In genomic region chr16:35588731-35589151, GRCm38 (mm10) we compare ENCODE assay signal across 10 mouse cellular contexts. TPM values are rescaled to one million over a fixed set of nuclear protein-coding genes. Genes with fewer than 3 reads are reported as not detected.
A peak's percentile ranks its signal among the peaks of the same experiment; 100 is the strongest.
DNase-seq lines count a peak whose midpoint lies in the region; ATAC-seq and TF ChIP-seq lines count a peak whose summit lies in the region.
"Had no signal": no experiment of that assay in that cellular context is flagged by ENCODE, and none has a peak within 500 bp of the region (broad histone marks: within the 10 kb centered on the region; RNA-seq: fewer than 3 reads in every experiment).

No protein-coding gene starts in this region.

- no peak overlapping the region for H3K4me2 ChIP-seq in CH12.LX (ENCODE audit: insufficient read depth, low read depth, poor library complexity, severe bottlenecking)
- peak overlapping the region; percentile 40 for H3K4me2 ChIP-seq in midbrain, embryonic 11.5 days

- intact Hi-C loops in left cerebral cortex, postnatal 36 days (cut with DNase I): no loop called here

- no peak for DNase-seq in CH12.LX (ENCODE audit: extremely low read depth)
- peak; percentile 33 for DNase-seq in brain, adult 2 months (ENCODE audit: low read depth, low spot score)
- peak; percentile 63 for DNase-seq in hindbrain, embryonic 10.5 days (ENCODE audit: low spot score)
- DNase-seq in midbrain, embryonic 11.5 days (ENCODE audit: low spot score, missing footprints): peak; percentile 91
- no peak for DNase-seq in right cerebral cortex, postnatal 14 days
- DNase-seq in c-Kit-positive CD71-positive TER-119-positive erythroid progenitor cells, embryonic 14.5 days (ENCODE audit: low spot score): no peak
- no peak for DNase-seq in left cerebral cortex, postnatal 36 days (ENCODE audit: low spot score in 2 of 2)
- no peak for DNase-seq in lung, postnatal 10 days
- DNase-seq: kidney, postnatal 14 days; thymus, adult 18-20 months had no signal

- H3K36me3 ChIP-seq in CH12.LX (replicated peaks in 1 of 2; ENCODE audit: control insufficient read depth in 1 of 2, insufficient read depth in 1 of 2, low read length in 1 of 2): no peaks in the 10 kb centered on the region
- H3K36me3 ChIP-seq in hindbrain, embryonic 10.5 days: peaks cover 22% of the 10 kb centered on the region
- no peaks in the 10 kb centered on the region for H3K36me3 ChIP-seq in midbrain, embryonic 11.5 days (ENCODE audit: control insufficient read depth, insufficient read depth, low read length)

- ATAC-seq in midbrain, embryonic 11.5 days (ENCODE audit: low FRiP score): peak; percentile 34

- no peak overlapping the region for H3K4me3 ChIP-seq in CH12.LX (replicated peaks in 1 of 3; ENCODE audit: low read depth in 2 of 3, low read length in 2 of 3, poor library complexity in 1 of 3)
- peak overlapping the region; percentile 44 for H3K4me3 ChIP-seq in hindbrain, embryonic 10.5 days
- no peak overlapping the region for H3K4me3 ChIP-seq in midbrain, embryonic 11.5 days (ENCODE audit: low read depth, low read length)

- H3K9me3 ChIP-seq in CH12.LX (replicated peaks; ENCODE audit: low read length): peaks cover 12% of the 10 kb centered on the region
- peaks cover 7% of the 10 kb centered on the region; the same call in 1 of the 2 replicates for H3K9me3 ChIP-seq in hindbrain, embryonic 10.5 days
- H3K9me3 ChIP-seq in midbrain, embryonic 11.5 days (ENCODE audit: control insufficient read depth, low read length): no peaks in the 10 kb centered on the region

- WGBS in hindbrain, embryonic 10.5 days: 3% methylated on average over 18 of the region's 18 CpGs
- 2% methylated on average over 18 of the region's 18 CpGs for WGBS in midbrain, embryonic 11.5 days

- dilution Hi-C loops in CH12.LX (cut with MboI; ENCODE audit: extremely low pct_ligation_motif_present, extremely low pct_unique_long_range_greater_than_20kb, low sequenced_read_pairs): no loop called here

- H3K79me2 ChIP-seq in CH12.LX (replicated peaks; ENCODE audit: control insufficient read depth, extremely low read depth, insufficient read depth, poor library complexity, severe bottlenecking): no peaks in the 10 kb centered on the region

- no peak for TF ChIP-seq EP300 in CH12.LX (IDR thresholded peaks at IDR 0.05; ENCODE audit: low read length)

- peaks cover 89% of the 10 kb centered on the region for H3K27me3 ChIP-seq in CH12.LX (replicated peaks)
- peaks cover 6% of the 10 kb centered on the region; the same call in 1 of the 2 replicates for H3K27me3 ChIP-seq in hindbrain, embryonic 10.5 days (ENCODE audit: insufficient read depth, poor library complexity, severe bottlenecking)
- H3K27me3 ChIP-seq in midbrain, embryonic 11.5 days (ENCODE audit: control insufficient read depth, insufficient read depth, low read length): no peaks in the 10 kb centered on the region

- TF ChIP-seq POLR2A in CH12.LX (IDR thresholded peaks at IDR 0.05; ENCODE audit: low read depth, low read length): no peak

- in situ Hi-C loops in CH12.LX (cut with MboI; ENCODE audit: low pct_ligation_motif_present, low pct_unique_long_range_greater_than_20kb, low sequenced_read_pairs): no loop called here

- no peak for TF ChIP-seq RAD21 in CH12.LX (IDR thresholded peaks at IDR 0.05; ENCODE audit: low read depth, low read length)

- H3K9ac ChIP-seq in CH12.LX (ENCODE audit: insufficient read depth, low read depth): no peak overlapping the region
- peak overlapping the region; percentile 60; the same call in 1 of the 2 replicates for H3K9ac ChIP-seq in midbrain, embryonic 11.5 days (ENCODE audit: low read length)

- no peaks in the 10 kb centered on the region for H3K4me1 ChIP-seq in CH12.LX (ENCODE audit: control insufficient read depth in 1 of 2, insufficient read depth in 2 of 2)
- H3K4me1 ChIP-seq in hindbrain, embryonic 10.5 days (replicated peaks): peaks cover 87% of the 10 kb centered on the region
- H3K4me1 ChIP-seq in midbrain, embryonic 11.5 days (ENCODE audit: control insufficient read depth, insufficient read depth, low read length): peaks cover 79% of the 10 kb centered on the region

- H3K27ac ChIP-seq in CH12.LX (ENCODE audit: insufficient read depth, low read depth): no peak overlapping the region
- peak overlapping the region; percentile 91 for H3K27ac ChIP-seq in hindbrain, embryonic 10.5 days
- H3K27ac ChIP-seq in midbrain, embryonic 11.5 days (ENCODE audit: low read depth, low read length): peak overlapping the region; percentile 96

- TF ChIP-seq CTCF in CH12.LX (conservative IDR thresholded peaks at IDR 0.05 in 1 of 2, IDR thresholded peaks at IDR 0.05 in 1 of 2; ENCODE audit: low read depth in 2 of 2, low read length in 2 of 2): no peak

TF ChIP-seq in CH12.LX, 34 proteins besides CTCF, POLR2A, EP300 and RAD21:
- TF ChIP-seq CHD1 (IDR thresholded peaks at IDR 0.05; ENCODE audit: low read depth, low read length): no peak
- TF ChIP-seq USF1 (IDR thresholded peaks at IDR 0.05; ENCODE audit: low read depth, low read length): peak; percentile 2; the same call in 1 of the 2 replicates
- TF ChIP-seq BHLHE40 (IDR thresholded peaks at IDR 0.05; ENCODE audit: low read depth, low read length): 0 out of 2 replicates have a peak, but pooled peaks have one; percentile 21

RNA-seq across cellular contexts. Expression of gene Sema5b, which starts 47.8 kb away (rescaled TPM):
- total RNA-seq in CH12.LX (2012; rRNA removed) (0.04 TPM in 1 of 2 replicates, not detected in the other), CH12.LX (2014; rRNA removed) (not detected in 2 replicates)
- polyA plus RNA-seq in CH12.LX (2012; ENCODE audit: insufficient read length, low read depth): not detected in 2 replicates
- 45.7 and 57.8 TPM in 2 replicates for polyA plus RNA-seq in hindbrain, embryonic 10.5 days (2016; fragmentation: Nextera tagmentation; extraction: Ambion mirVana)
- polyA plus RNA-seq in midbrain, embryonic 11.5 days (2014; fragmentation: Nextera tagmentation; extraction: Ambion mirVana): 31.1 and 31.7 TPM in 2 replicates
- 10 to 100 TPM; 12.7 to 20.4 TPM for total RNA-seq in left cerebral cortex, postnatal 36 days (2021)

Comparison
In these comparisons a context has a peak if more than half of its experiments do, and no peak if none do; other contexts are left out.
1. DNase-seq: peak in brain, adult 2 months (single experiment), hindbrain, embryonic 10.5 days (single experiment) and midbrain, embryonic 11.5 days (single experiment); none in CH12.LX (single experiment), right cerebral cortex, postnatal 14 days (single experiment), c-Kit-positive CD71-positive TER-119-positive erythroid progenitor cells, embryonic 14.5 days (single experiment), left cerebral cortex, postnatal 36 days (0 of 2) and lung, postnatal 10 days (single experiment).
2. RNA of gene Sema5b, which starts 47.8 kb away (polyA plus RNA-seq): 45.7 to 57.8 TPM in hindbrain, embryonic 10.5 days and 31.1 to 31.7 TPM in midbrain, embryonic 11.5 days; not detected in CH12.LX; every median in the first group is over 10 times any median in the second.